In the genomic region with DNA sequence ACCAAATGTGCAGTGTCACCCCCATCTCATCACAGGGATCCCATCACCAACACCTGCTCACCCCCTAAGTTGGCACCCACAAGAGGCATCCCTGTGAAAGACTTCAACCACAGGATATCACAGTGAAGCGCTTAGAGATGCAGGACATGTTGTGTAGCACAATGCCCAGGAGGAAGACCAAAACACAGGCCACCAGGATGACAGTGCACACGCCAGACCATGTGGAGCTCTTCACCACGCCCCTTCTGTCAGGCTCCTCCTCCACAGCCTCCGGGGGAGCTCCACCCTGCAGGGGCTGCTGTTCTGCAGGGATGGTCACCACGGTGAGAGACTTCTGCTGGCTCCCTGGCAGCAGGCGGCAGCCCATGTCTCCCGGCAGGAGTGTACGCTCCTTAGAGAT, we compare ENCODE assay signal across 23 mouse cellular contexts.
DNase-seq lines count a peak whose midpoint lies in the region; ATAC-seq and TF ChIP-seq lines count a peak whose summit lies in the region.
"Had no signal": no experiment of that assay in that cellular context is flagged by ENCODE, and none has a peak within 500 bp of the region (broad histone marks: within the 10 kb centered on the region; RNA-seq: fewer than 3 reads in every experiment).

No protein-coding gene starts in this region.

- TF ChIP-seq CTCF in kidney, adult 2 months (conservative IDR thresholded peaks at IDR 0.05; ENCODE audit: insufficient read depth, insufficient read length, low read depth, low read length) = no peak
- no peak for TF ChIP-seq CTCF in midbrain, postnatal 0 days (IDR thresholded peaks at IDR 0.05)

- 77% methylated on average over 8 of the region's 8 CpGs for WGBS in forebrain, embryonic 13.5 days
- 77% methylated on average over 8 of the region's 8 CpGs for WGBS in forebrain, embryonic 15.5 days
- WGBS in kidney, embryonic 15.5 days = 62% methylated on average over 8 of the region's 8 CpGs
- WGBS in kidney, adult 2 months = 73% methylated on average over 8 of the region's 8 CpGs
- WGBS in midbrain, embryonic 13.5 days = 75% methylated on average over 8 of the region's 8 CpGs
- WGBS in midbrain, postnatal 0 days = 77% methylated on average over 8 of the region's 8 CpGs

- H3K27ac ChIP-seq in forebrain, embryonic 13.5 days = no peak overlapping the region
- no peak overlapping the region for H3K27ac ChIP-seq in forebrain, embryonic 15.5 days (replicated peaks)
- no peak overlapping the region for H3K27ac ChIP-seq in kidney, embryonic 15.5 days
- no peak overlapping the region for H3K27ac ChIP-seq in kidney, adult 2 months (ENCODE audit: insufficient read depth, low read depth, low read length)
- H3K27ac ChIP-seq in midbrain, embryonic 13.5 days = no peak overlapping the region
- H3K27ac ChIP-seq in midbrain, postnatal 0 days (ENCODE audit: low read depth, low read length) = no peak overlapping the region
- H3K27ac ChIP-seq: heart, adult 2 months; limb, embryonic 15.5 days; liver, embryonic 14.5 days had no signal

- H3K4me1 ChIP-seq in forebrain, embryonic 13.5 days = no peaks in the 10 kb centered on the region
- no peaks in the 10 kb centered on the region for H3K4me1 ChIP-seq in forebrain, embryonic 15.5 days
- 0 out of 2 replicates have a peak, but pooled peaks cover 3% of the 10 kb centered on the region for H3K4me1 ChIP-seq in kidney, embryonic 15.5 days
- no peaks in the 10 kb centered on the region for H3K4me1 ChIP-seq in kidney, adult 2 months (ENCODE audit: control insufficient read depth, insufficient read depth, low read length)
- no peaks in the 10 kb centered on the region for H3K4me1 ChIP-seq in midbrain, embryonic 13.5 days (replicated peaks)
- no peaks in the 10 kb centered on the region for H3K4me1 ChIP-seq in midbrain, postnatal 0 days (ENCODE audit: insufficient read depth, low read length)
- H3K4me1 ChIP-seq: limb, embryonic 15.5 days had no signal

- no peak for TF ChIP-seq POLR2A in kidney, adult 2 months (IDR thresholded peaks at IDR 0.05; ENCODE audit: low read depth, low read length)

- no peaks in the 10 kb centered on the region for H3K9me3 ChIP-seq in forebrain, embryonic 13.5 days (replicated peaks)
- H3K9me3 ChIP-seq in forebrain, embryonic 15.5 days = no peaks in the 10 kb centered on the region
- H3K9me3 ChIP-seq in kidney, embryonic 15.5 days (replicated peaks) = no peaks in the 10 kb centered on the region
- H3K9me3 ChIP-seq in midbrain, embryonic 13.5 days = no peaks in the 10 kb centered on the region
- H3K9me3 ChIP-seq in midbrain, postnatal 0 days (ENCODE audit: low read length) = no peaks in the 10 kb centered on the region
- H3K9me3 ChIP-seq: limb, embryonic 15.5 days had no signal

- peaks cover 4% of the 10 kb centered on the region; the same call in 1 of the 2 replicates for H3K36me3 ChIP-seq in forebrain, embryonic 13.5 days (ENCODE audit: poor library complexity, severe bottlenecking)
- no peaks in the 10 kb centered on the region for H3K36me3 ChIP-seq in forebrain, embryonic 15.5 days
- H3K36me3 ChIP-seq in kidney, embryonic 15.5 days = no peaks in the 10 kb centered on the region
- H3K36me3 ChIP-seq in kidney, adult 2 months (ENCODE audit: control insufficient read depth, insufficient read depth, low read length) = no peaks in the 10 kb centered on the region
- H3K36me3 ChIP-seq in midbrain, embryonic 13.5 days = peaks cover 9% of the 10 kb centered on the region
- H3K36me3 ChIP-seq in midbrain, postnatal 0 days (ENCODE audit: insufficient read depth, low read length) = peaks cover 8% of the 10 kb centered on the region; the same call in 1 of the 2 replicates
- H3K36me3 ChIP-seq: limb, embryonic 15.5 days had no signal

- no peak overlapping the region for H3K9ac ChIP-seq in forebrain, embryonic 13.5 days
- H3K9ac ChIP-seq in forebrain, embryonic 15.5 days (replicated peaks) = no peak overlapping the region
- H3K9ac ChIP-seq in kidney, embryonic 15.5 days = no peak overlapping the region
- no peak overlapping the region for H3K9ac ChIP-seq in midbrain, embryonic 13.5 days (replicated peaks)
- no peak overlapping the region for H3K9ac ChIP-seq in midbrain, postnatal 0 days (replicated peaks; ENCODE audit: low read length, poor library complexity, severe bottlenecking)
- H3K9ac ChIP-seq: forebrain, postnatal 0 days; limb, embryonic 15.5 days; liver, embryonic 14.5 days; lung, embryonic 14.5 days had no signal

- no peak overlapping the region for H3K4me2 ChIP-seq in forebrain, embryonic 13.5 days
- no peak overlapping the region for H3K4me2 ChIP-seq in forebrain, embryonic 15.5 days (replicated peaks)
- H3K4me2 ChIP-seq in kidney, embryonic 15.5 days = no peak overlapping the region
- H3K4me2 ChIP-seq in midbrain, embryonic 13.5 days (replicated peaks) = no peak overlapping the region
- H3K4me2 ChIP-seq in midbrain, postnatal 0 days (ENCODE audit: low read depth, low read length, poor library complexity, severe bottlenecking) = no peak overlapping the region
- H3K4me2 ChIP-seq: limb, embryonic 15.5 days; lung, embryonic 14.5 days had no signal

- no peaks in the 10 kb centered on the region for H3K27me3 ChIP-seq in forebrain, embryonic 13.5 days
- no peaks in the 10 kb centered on the region for H3K27me3 ChIP-seq in forebrain, embryonic 15.5 days
- no peaks in the 10 kb centered on the region for H3K27me3 ChIP-seq in kidney, embryonic 15.5 days
- H3K27me3 ChIP-seq in kidney, adult 2 months (replicated peaks; ENCODE audit: control insufficient read depth, insufficient read depth, low read length) = no peaks in the 10 kb centered on the region
- H3K27me3 ChIP-seq in midbrain, embryonic 13.5 days = no peaks in the 10 kb centered on the region
- no peaks in the 10 kb centered on the region for H3K27me3 ChIP-seq in midbrain, postnatal 0 days (ENCODE audit: insufficient read depth, low read length)
- H3K27me3 ChIP-seq: limb, embryonic 15.5 days had no signal

- no peak for DNase-seq in kidney, adult 2 months
- no peak for DNase-seq in midbrain, postnatal 0 days (ENCODE audit: low spot score)
- DNase-seq in urinary bladder, postnatal 25 days (ENCODE audit: low spot score) = no peak
- DNase-seq: adrenal gland, postnatal 25 days; cerebellum, adult 8-10 months; cerebellum, postnatal 36 days; forebrain, postnatal 0 days; gastrocnemius, postnatal 14 days; heart, adult 2 months; heart, postnatal 4 days; kidney, adult 8-10 months; left cerebral cortex, postnatal 4 days; lung, embryonic 14.5 days; lung, postnatal 4 days; right cerebral cortex, postnatal 14 days; spleen, adult 18-20 months had no signal

- ATAC-seq in forebrain, embryonic 13.5 days = 0 out of 2 replicates have a peak, but pooled peaks have one; percentile 19
- ATAC-seq in forebrain, embryonic 15.5 days (replicated peaks) = no peak
- peak; percentile 46; the same call in 1 of the 2 replicates for ATAC-seq in kidney, embryonic 15.5 days (replicated peaks; ENCODE audit: low FRiP score)
- 0 out of 2 replicates have a peak, but pooled peaks have one; percentile 34 for ATAC-seq in midbrain, embryonic 13.5 days
- no peak for ATAC-seq in midbrain, postnatal 0 days (ENCODE audit: low FRiP score)
- ATAC-seq in megakaryocyte progenitor cell, adult 5-6 weeks (replicated peaks; ENCODE audit: poor library complexity) = peak; percentile 43
- ATAC-seq: forebrain, postnatal 0 days had no signal

- H3K4me3 ChIP-seq in forebrain, embryonic 13.5 days = no peak overlapping the region
- no peak overlapping the region for H3K4me3 ChIP-seq in forebrain, embryonic 15.5 days
- H3K4me3 ChIP-seq in kidney, embryonic 15.5 days (replicated peaks) = no peak overlapping the region
- H3K4me3 ChIP-seq in kidney, adult 2 months (ENCODE audit: insufficient read depth, low read depth, low read length) = no peak overlapping the region
- no peak overlapping the region for H3K4me3 ChIP-seq in midbrain, embryonic 13.5 days (replicated peaks)
- H3K4me3 ChIP-seq in midbrain, postnatal 0 days (ENCODE audit: low read depth, low read length) = no peak overlapping the region
- H3K4me3 ChIP-seq: heart, adult 2 months; limb, embryonic 15.5 days had no signal

Comparison
In these comparisons a context has a peak if more than half of its experiments do, and no peak if none do; other contexts are left out.
1. ATAC-seq: peak in forebrain, embryonic 13.5 days (single experiment), kidney, embryonic 15.5 days (single experiment), midbrain, embryonic 13.5 days (single experiment) and megakaryocyte progenitor cell, adult 5-6 weeks (single experiment); none in forebrain, embryonic 15.5 days (single experiment) and midbrain, postnatal 0 days (single experiment).